Comparison of ENCODE assay signal across 9 mouse cellular contexts in the genomic region with DNA sequence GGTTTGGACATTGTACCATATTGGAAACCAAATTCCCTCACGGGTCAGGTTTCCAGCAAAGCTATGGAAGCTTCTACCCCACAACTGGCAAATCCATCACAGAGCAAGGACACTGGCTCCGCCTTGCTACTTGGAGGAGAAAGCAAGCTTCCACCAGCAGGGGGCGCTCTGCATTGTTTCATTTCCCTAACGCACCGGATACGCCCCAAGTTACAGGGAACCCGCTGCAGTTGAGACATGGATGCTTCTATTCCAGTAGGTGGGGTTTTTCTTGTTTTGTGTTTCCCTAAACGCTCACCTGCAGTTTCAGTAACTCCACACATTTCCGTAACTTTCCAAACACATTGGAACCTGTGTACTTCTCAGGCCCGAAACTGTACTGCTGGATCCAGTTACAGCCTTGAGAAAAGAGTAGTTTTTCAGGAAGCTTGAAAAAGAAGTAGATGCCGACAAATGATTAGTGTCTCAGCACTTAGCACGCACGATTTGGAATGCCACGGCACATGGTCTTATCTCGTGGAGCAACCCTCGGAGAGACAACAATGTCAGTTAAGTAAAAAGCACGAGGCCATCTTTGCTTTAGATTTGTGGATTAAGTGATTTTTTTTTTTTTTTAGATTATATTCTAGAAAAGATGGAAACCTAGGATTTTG. TPM values are rescaled to one million over a fixed set of nuclear protein-coding genes. Genes with fewer than 3 reads are reported as not detected.
DNase-seq lines count a peak whose midpoint lies in the region; ATAC-seq and TF ChIP-seq lines count a peak whose summit lies in the region.
"Had no signal": no experiment of that assay in that cellular context is flagged by ENCODE, and none has a peak within 500 bp of the region (broad histone marks: within the 10 kb centered on the region; RNA-seq: fewer than 3 reads in every experiment).

No protein-coding gene starts in this region.

- peak; percentile 72 for DNase-seq in WW6 (ENCODE audit: low read depth, low spot score)
- peak; percentile 92 to 96 for DNase-seq in cerebellum, postnatal 14 days
- DNase-seq in frontal cortex, postnatal 25 days (ENCODE audit: low spot score in 2 of 2) = peak; percentile 90
- peak; percentile 93 for DNase-seq in hindbrain, postnatal 0 days (ENCODE audit: low spot score)
- peak; percentile 84 for DNase-seq in left cerebral cortex, adult 11 months (ENCODE audit: low spot score)
- DNase-seq in right cerebral cortex, postnatal 10 days (ENCODE audit: low spot score in 2 of 2) = peak; percentile 88 to 92
- peak; percentile 89 for DNase-seq in urinary bladder, postnatal 14 days (ENCODE audit: low spot score)

- 44% methylated on average over 17 of the region's 17 CpGs for WGBS in hindbrain, postnatal 0 days

- H3K9me3 ChIP-seq in hindbrain, postnatal 0 days (ENCODE audit: low read length) = no peaks in the 10 kb centered on the region
- H3K9me3 ChIP-seq: neural tube, embryonic 13.5 days had no signal

- H3K4me1 ChIP-seq in hindbrain, postnatal 0 days (ENCODE audit: insufficient read depth, low read length) = no peaks in the 10 kb centered on the region
- H3K4me1 ChIP-seq: neural tube, embryonic 13.5 days had no signal

- peak; percentile 94 for TF ChIP-seq CTCF in hindbrain, postnatal 0 days (IDR thresholded peaks at IDR 0.05; ENCODE audit: low read depth)

- H3K27ac ChIP-seq in hindbrain, postnatal 0 days = no peak overlapping the region
- H3K27ac ChIP-seq: neural tube, embryonic 13.5 days had no signal

- no peak overlapping the region for H3K4me2 ChIP-seq in hindbrain, postnatal 0 days (ENCODE audit: low read depth, low read length)
- H3K4me2 ChIP-seq: neural tube, embryonic 13.5 days had no signal

- no peak overlapping the region for H3K9ac ChIP-seq in hindbrain, postnatal 0 days (replicated peaks; ENCODE audit: low read length)
- H3K9ac ChIP-seq: neural tube, embryonic 13.5 days had no signal

- H3K27me3 ChIP-seq in hindbrain, postnatal 0 days (ENCODE audit: insufficient read depth, low read length) = no peaks in the 10 kb centered on the region
- H3K27me3 ChIP-seq: neural tube, embryonic 13.5 days had no signal

- ATAC-seq in hindbrain, postnatal 0 days = peak; percentile 85
- ATAC-seq in megakaryocyte progenitor cell, adult 5-6 weeks (replicated peaks; ENCODE audit: poor library complexity) = peak; percentile 76

- H3K36me3 ChIP-seq in hindbrain, postnatal 0 days (ENCODE audit: insufficient read depth, low read length) = no peaks in the 10 kb centered on the region
- H3K36me3 ChIP-seq: neural tube, embryonic 13.5 days had no signal

- no peak overlapping the region for H3K4me3 ChIP-seq in hindbrain, postnatal 0 days (ENCODE audit: low read length)
- H3K4me3 ChIP-seq: neural tube, embryonic 13.5 days had no signal

RNA-seq across cellular contexts. Expression of a gene that starts 21.7 kb away (rescaled TPM):
- total RNA-seq in hindbrain, postnatal 0 days (2014; rRNA removed) = 5.5 and 11.0 TPM in 2 replicates
- polyA plus RNA-seq in hindbrain, postnatal 0 days (2015; fragmentation: Nextera tagmentation; extraction: Ambion mirVana) = 13.1 and 18.4 TPM in 2 replicates
- 69.7 and 87.3 TPM in 2 replicates for total RNA-seq in megakaryocyte progenitor cell, adult 5-6 weeks (2015)
- total RNA-seq in megakaryocyte progenitor cell, adult 5-6 weeks (2017) = 30.3 and 37.4 TPM in 2 replicates

RNA-seq across cellular contexts. Expression of a gene that starts 29.2 kb away (rescaled TPM):
- 15.9 and 16.5 TPM in 2 replicates for total RNA-seq in hindbrain, postnatal 0 days (2014; rRNA removed)
- 25.4 and 26.3 TPM in 2 replicates for polyA plus RNA-seq in hindbrain, postnatal 0 days (2015; fragmentation: Nextera tagmentation; extraction: Ambion mirVana)
- 71.6 and 72.0 TPM in 2 replicates for total RNA-seq in megakaryocyte progenitor cell, adult 5-6 weeks (2015)
- 35.4 and 42.0 TPM in 2 replicates for total RNA-seq in megakaryocyte progenitor cell, adult 5-6 weeks (2017)
